Mouse (Mus musculus) kidney, embryonic 15.5 days (tissue): Measurements from ENCODE around the gene Efnb3. TPM values are rescaled to one million over a fixed set of nuclear protein-coding genes. Genes with fewer than 3 reads are reported as not detected.

Experiments
- ATAC-seq: fragments of 200-750 bp; cut with Nextera tagmentation; replicated peaks from 2 replicates; pipeline ENCODE4 v1.8.0; 2017; ENCODE audit warnings: moderate TSS enrichment; ENCODE audit not compliant: low FRiP score
- H3K27ac ChIP-seq: fragments of 300-500 bp; sonication (generic); 2 replicates; pipeline ENCODE4 v1.5.1; 2015; ENCODE audit warnings: mild to moderate bottlenecking, inconsistent platforms
- H3K27me3 ChIP-seq: fragments of 300-500 bp; sonication (generic); 2 replicates; pipeline ENCODE4 v1.6.1; 2015; ENCODE audit warnings: inconsistent platforms
- H3K36me3 ChIP-seq: fragments of 300-500 bp; sonication (generic); 2 replicates; pipeline ENCODE4 v1.6.1; 2015; ENCODE audit warnings: inconsistent platforms
- H3K4me1 ChIP-seq: fragments of 300-500 bp; sonication (generic); 2 replicates; pipeline ENCODE4 v1.6.1; 2015; ENCODE audit warnings: inconsistent platforms
- H3K4me2 ChIP-seq: fragments of 300-500 bp; sonication (generic); 2 replicates; pipeline ENCODE4 v1.6.1; 2015; ENCODE audit warnings: moderate library complexity, mild to moderate bottlenecking, inconsistent platforms
- H3K4me3 ChIP-seq: fragments of 300-500 bp; sonication (generic); replicated peaks from 2 replicates; pipeline ENCODE4 v1.5.1; 2015; ENCODE audit warnings: mild to moderate bottlenecking, inconsistent platforms
- H3K9ac ChIP-seq: fragments of 300-500 bp; sonication (generic); 2 replicates; pipeline ENCODE4 v1.6.1; 2015; ENCODE audit warnings: mild to moderate bottlenecking, inconsistent platforms
- H3K9me3 ChIP-seq: fragments of 300-500 bp; sonication (generic); replicated peaks from 2 replicates; pipeline ENCODE4 v1.6.1; 2016; ENCODE audit warnings: inconsistent platforms
- WGBS: fragments of 180-500 bp; shearing (Covaris S2); methylation state at CpG from one replicate; pipeline ENCODE4 v1.1.7; 2015; ENCODE audit warnings: mixed read lengths; 5-methylcytosine and 5-hydroxymethylcytosine counted together
- polyA plus RNA-seq: library from polyadenylated mRNA; unstranded; fragments of >200 nt; fragmentation: Nextera tagmentation; extraction: Ambion mirVana; gene quantifications from 2 replicates; pipeline ENCODE4 v1.2.1, GENCODE M21; 2015

The Efnb3 gene
- polyA plus RNA-seq, 1 experiment from 2014 or later: 14.3 TPM

- H3K9ac ChIP-seq: peak overlapping the region; percentile 85
- peaks cover 8% of the 10 kb centered on the region for H3K27me3 ChIP-seq
- no peak overlapping the region for H3K27ac ChIP-seq
- H3K9me3 ChIP-seq: no peaks in the 10 kb centered on the region
- H3K4me3 ChIP-seq: peak overlapping the region; percentile 63
- H3K4me2 ChIP-seq: peak overlapping the region; percentile 98
- ATAC-seq: no peak
- H3K4me1 ChIP-seq: peaks cover 53% of the 10 kb centered on the region
- 10% methylated on average over 5 of the region's 5 CpGs for WGBS
- H3K36me3 ChIP-seq: peaks cover 28% of the 10 kb centered on the region
Measured at GRCm38 (mm10) chr11:69559183-69559582, 822 bp downstream of the Efnb3 start.

DNA sequence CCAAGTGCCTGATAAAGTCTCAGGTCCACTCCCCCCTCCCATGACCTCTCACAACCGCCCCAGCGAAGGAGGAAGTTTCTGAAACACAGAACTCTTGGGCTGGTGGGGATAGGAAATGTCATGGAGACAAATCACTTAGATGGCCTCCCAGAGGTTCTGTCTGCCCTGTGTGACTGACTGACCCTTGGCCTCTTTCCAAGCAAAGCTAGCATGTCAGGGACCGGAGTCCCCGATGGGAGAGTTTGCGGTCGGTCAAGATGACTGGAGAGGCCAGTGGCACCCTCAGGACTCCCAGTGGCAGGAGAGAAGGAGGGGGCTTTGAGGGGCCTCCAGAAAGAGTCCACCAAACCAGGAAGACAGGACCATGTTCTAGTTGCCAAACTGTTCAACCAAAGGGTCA lies 1.2 kb downstream of the Efnb3 start:
- WGBS: 15% methylated on average over 6 of the region's 6 CpGs
- H3K9me3 ChIP-seq: no peaks in the 10 kb centered on the region
- peaks cover 24% of the 10 kb centered on the region for H3K36me3 ChIP-seq
- H3K4me3 ChIP-seq: peak overlapping the region; percentile 63
- 0 out of 2 replicates have a peak overlapping the region, but pooled peaks have one; percentile 85 for H3K9ac ChIP-seq
- no peak for ATAC-seq
- H3K4me1 ChIP-seq: peaks cover 53% of the 10 kb centered on the region
- peak overlapping the region; percentile 98 for H3K4me2 ChIP-seq
- H3K27ac ChIP-seq: no peak overlapping the region
- H3K27me3 ChIP-seq: peaks cover 8% of the 10 kb centered on the region

DNA sequence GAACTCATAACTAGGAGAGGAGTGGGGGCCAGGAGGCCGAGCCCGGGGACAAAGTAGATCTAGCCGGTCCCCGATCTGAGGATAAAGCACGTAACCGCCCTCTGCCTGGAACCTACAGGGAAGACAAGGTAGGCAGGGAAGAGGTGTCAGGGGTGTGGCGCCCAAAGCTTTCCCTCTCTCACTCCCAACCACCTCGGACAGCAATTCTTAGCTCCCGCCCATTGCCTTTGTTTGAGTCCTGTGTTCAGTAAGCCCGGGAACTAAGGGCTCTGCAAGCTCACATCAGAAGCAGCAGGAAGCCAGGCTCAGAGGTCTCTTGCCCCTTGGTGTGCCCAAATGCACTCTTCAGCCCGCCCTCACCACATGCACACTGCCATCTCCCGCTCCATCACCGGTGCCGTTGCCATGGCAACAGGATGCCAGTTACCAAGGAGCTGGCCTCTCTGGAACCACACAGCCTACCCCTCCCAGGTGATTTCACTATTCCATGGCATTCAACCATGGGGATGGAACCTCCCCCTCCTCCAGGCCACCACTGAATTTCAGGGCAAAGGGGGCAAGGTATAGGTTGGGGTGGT lies 2.5 kb downstream of the Efnb3 start:
- WGBS: 40% methylated on average over 14 of the region's 14 CpGs
- 0 out of 2 replicates have a peak overlapping the region, but pooled peaks have one; percentile 1 for H3K4me3 ChIP-seq

DNA sequence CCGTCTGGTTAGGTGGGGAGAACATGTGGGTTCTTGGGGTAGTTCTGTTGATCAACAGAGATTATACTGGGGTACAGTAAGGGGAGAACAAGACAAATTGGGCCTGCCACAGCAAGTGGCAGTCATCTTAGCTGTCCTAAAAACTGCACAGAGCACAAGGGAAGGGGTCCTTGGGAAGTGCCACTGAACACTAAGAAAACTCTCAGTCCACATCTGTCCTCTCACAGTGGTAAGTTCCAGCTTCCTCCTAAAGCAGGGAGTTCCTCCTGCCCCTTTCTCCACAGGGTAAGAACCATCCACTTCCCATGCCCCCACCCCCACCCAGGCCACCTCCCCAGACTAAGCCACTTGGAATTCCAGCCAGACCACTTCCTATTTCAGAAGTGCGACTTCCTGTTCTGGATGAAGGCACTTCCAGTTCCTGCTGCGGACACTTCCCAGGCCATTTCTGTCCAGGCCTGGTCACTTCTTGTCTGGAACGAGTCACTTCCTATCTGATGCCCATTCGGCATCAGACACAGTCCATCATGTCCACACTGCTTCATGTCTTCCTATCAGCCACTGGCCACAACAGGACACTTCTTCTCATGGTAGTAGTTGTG lies 5.4 kb downstream of the Efnb3 start:
- WGBS: 84% methylated on average over 5 of the region's 5 CpGs
- ATAC-seq: no peak
- H3K9ac ChIP-seq: no peak overlapping the region

More for the DNA sequence above, 2.5 kb downstream of the Efnb3 start:
- peak overlapping the region; percentile 13; the same call in 1 of the 2 replicates for H3K4me2 ChIP-seq
- H3K9me3 ChIP-seq: no peaks in the 10 kb centered on the region
- H3K9ac ChIP-seq: no peak overlapping the region
- H3K36me3 ChIP-seq: peaks cover 11% of the 10 kb centered on the region
- no peak overlapping the region for H3K27ac ChIP-seq
- peaks cover 7% of the 10 kb centered on the region for H3K27me3 ChIP-seq
- no peak for ATAC-seq
- H3K4me1 ChIP-seq: peaks cover 61% of the 10 kb centered on the region

GRCm38 (mm10) chr11:69553341-69553721 lies 6.7 kb downstream of the Efnb3 start:
- Histone ChIP-seq H3K36me3 (no peaks in the 10 kb centered on the region), H3K9me3 (no peaks in the 10 kb centered on the region), H3K27me3 (peaks cover 14% of the 10 kb centered on the region), H3K4me2 (no peak overlapping the region), H3K27ac (no peak overlapping the region), H3K9ac (no peak overlapping the region), H3K4me1 (peaks cover 40% of the 10 kb centered on the region), H3K4me3 (no peak overlapping the region)
- WGBS: 16% methylated on average over 2 of the region's 2 CpGs
- ATAC-seq: no peak

More for the DNA sequence above, 5.4 kb downstream of the Efnb3 start:
- no peak overlapping the region for H3K4me3 ChIP-seq
- H3K4me1 ChIP-seq: peaks cover 46% of the 10 kb centered on the region
- H3K36me3 ChIP-seq: no peaks in the 10 kb centered on the region
- no peak overlapping the region for H3K4me2 ChIP-seq
- peaks cover 6% of the 10 kb centered on the region for H3K27me3 ChIP-seq
- H3K27ac ChIP-seq: no peak overlapping the region; the same call in 1 of the 2 replicates
- no peaks in the 10 kb centered on the region for H3K9me3 ChIP-seq

GRCm38 (mm10) chr11:69552622-69553340 lies 7.2 kb downstream of the Efnb3 start:
- Histone ChIP-seq H3K27ac (no peak overlapping the region), H3K27me3 (peaks cover 19% of the 10 kb centered on the region), H3K4me3 (no peak overlapping the region), H3K9me3 (no peaks in the 10 kb centered on the region), H3K4me1 (peaks cover 37% of the 10 kb centered on the region), H3K36me3 (no peaks in the 10 kb centered on the region), H3K9ac (no peak overlapping the region), H3K4me2 (no peak overlapping the region)
- 26% methylated on average over 14 of the region's 14 CpGs for WGBS
- no peak for ATAC-seq

DNA sequence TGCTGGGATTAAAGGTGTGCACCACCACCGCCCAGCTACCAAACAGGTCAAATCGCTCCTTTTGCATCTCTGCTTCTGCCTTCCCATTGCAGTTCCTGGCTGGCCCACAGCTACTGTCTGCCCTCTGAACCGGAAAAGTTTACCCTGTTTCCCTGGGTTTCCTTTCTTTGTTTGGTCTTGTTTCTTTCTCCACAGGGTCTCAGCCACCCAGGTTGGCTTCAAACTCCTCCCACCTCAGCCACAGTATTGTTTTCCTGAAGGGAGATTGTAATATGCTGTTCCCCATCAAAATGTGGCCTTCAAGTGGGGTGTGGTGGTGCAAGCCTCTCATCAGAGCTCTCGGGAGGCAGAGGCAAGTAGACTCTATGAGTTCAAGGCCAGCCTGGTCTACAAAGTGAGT lies 8.7 kb downstream of the Efnb3 start:
- Histone ChIP-seq H3K9ac (no peak overlapping the region), H3K27me3 (peaks cover 16% of the 10 kb centered on the region), H3K9me3 (no peaks in the 10 kb centered on the region), H3K27ac (no peak overlapping the region), H3K4me3 (no peak overlapping the region), H3K4me1 (peaks cover 45% of the 10 kb centered on the region), H3K4me2 (no peak overlapping the region), H3K36me3 (no peaks in the 10 kb centered on the region)
- WGBS: 77% methylated on average over 4 of the region's 4 CpGs
- no peak for ATAC-seq

GRCm38 (mm10) chr11:69549060-69549656 lies 10.8 kb downstream of the Efnb3 start, which contains the start of gene Dnah2:
Gene Dnah2, minus strand, starts transcription at chr11:69549110.
- H3K4me3 ChIP-seq: no peak within 1 kb of the TSS
- H3K4me2 ChIP-seq: no peak within 1 kb of the TSS
- 0 out of 2 replicates have a peak within 1 kb of the TSS, but pooled peaks have one; percentile 10 for H3K9ac ChIP-seq
- H3K36me3 ChIP-seq: no peaks in the 10 kb centered on the region
- H3K27me3 ChIP-seq: peaks cover 16% of the 10 kb centered on the region
- peaks cover 43% of the 10 kb centered on the region for H3K4me1 ChIP-seq
- WGBS: 40% methylated on average over 12 of the region's 12 CpGs
- no peak within 1 kb of the TSS for H3K27ac ChIP-seq
- no peak for ATAC-seq
- no peaks in the 10 kb centered on the region for H3K9me3 ChIP-seq

- 3% methylated on average over 15 of the region's 15 CpGs for WGBS
- H3K9ac ChIP-seq: peak overlapping the region; percentile 65
- H3K4me1 ChIP-seq: peaks cover 35% of the 10 kb centered on the region
- peak overlapping the region; percentile 92 for H3K27ac ChIP-seq
- peak overlapping the region; percentile 99 for H3K4me2 ChIP-seq
- no peaks in the 10 kb centered on the region for H3K36me3 ChIP-seq
- H3K27me3 ChIP-seq: peaks cover 16% of the 10 kb centered on the region
- H3K9me3 ChIP-seq: no peaks in the 10 kb centered on the region
- peak; percentile 17; the same call in 1 of the 2 replicates for ATAC-seq
- peak overlapping the region; percentile 52 for H3K4me3 ChIP-seq
Measured at GRCm38 (mm10) chr11:69547071-69547470, 12.9 kb downstream of the Efnb3 start.

DNA sequence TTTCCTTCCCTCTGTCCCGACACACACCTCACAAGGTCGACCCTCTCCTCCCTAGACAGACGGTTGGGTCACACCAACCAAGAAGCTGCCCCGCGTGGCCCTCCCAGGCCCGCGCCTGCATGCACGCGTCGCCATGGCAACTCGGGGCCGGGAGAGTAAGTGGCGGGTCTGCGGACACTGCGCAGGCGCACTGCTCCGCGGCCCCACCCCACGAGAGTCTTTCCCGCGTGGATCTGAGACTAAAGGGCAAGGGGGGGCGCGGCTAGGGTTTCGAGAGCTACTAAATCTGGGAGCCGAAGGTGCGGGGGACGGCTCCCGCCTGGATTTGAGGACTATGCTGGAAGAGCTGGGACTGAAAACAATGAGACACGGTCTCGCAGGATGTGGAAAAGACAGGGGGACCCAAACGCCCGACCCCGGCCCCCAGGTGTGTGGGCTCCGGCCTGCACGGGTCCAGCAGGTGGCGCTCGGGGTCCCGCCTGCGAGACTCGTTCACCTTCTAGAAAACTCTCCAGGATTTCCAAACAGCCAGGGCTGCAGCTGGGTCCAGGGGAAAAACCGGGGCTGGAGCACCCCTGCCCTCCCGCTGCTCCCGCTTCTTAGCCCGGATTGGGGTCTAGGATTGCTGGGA lies 13.5 kb downstream of the Efnb3 start:
- Histone ChIP-seq H3K9me3 (no peaks in the 10 kb centered on the region), H3K27ac (peak overlapping the region; percentile 92), H3K27me3 (peaks cover 16% of the 10 kb centered on the region), H3K4me3 (peak overlapping the region; percentile 52), H3K9ac (peak overlapping the region; percentile 65), H3K4me2 (peak overlapping the region; percentile 99), H3K4me1 (peaks cover 35% of the 10 kb centered on the region), H3K36me3 (no peaks in the 10 kb centered on the region)
- peak; percentile 70 for ATAC-seq
- WGBS: under 1% methylated on average over 44 of the region's 44 CpGs

GRCm38 (mm10) chr11:69545957-69546356 lies 14.0 kb downstream of the Efnb3 start:
- peak overlapping the region; percentile 65 for H3K9ac ChIP-seq
- 17% methylated on average over 7 of the region's 7 CpGs for WGBS

More at GRCm38 (mm10) chr11:69545957-69546356, 14.0 kb downstream of the Efnb3 start:
- Histone ChIP-seq H3K9me3 (no peaks in the 10 kb centered on the region), H3K27me3 (peaks cover 16% of the 10 kb centered on the region), H3K36me3 (no peaks in the 10 kb centered on the region), H3K4me1 (peaks cover 35% of the 10 kb centered on the region), H3K27ac (peak overlapping the region; percentile 92), H3K4me2 (peak overlapping the region; percentile 99), H3K4me3 (peak overlapping the region; percentile 52)
- ATAC-seq: peak; percentile 12; the same call in 1 of the 2 replicates
